Mouse (Mus musculus) C2C12 (cell line): Measurements from ENCODE around the gene Hck.

ENCODE experiments used
- CTCF ChIP-seq: IDR thresholded peaks from one replicate; pipeline ENCODE4 v1.5.1; 2011; ENCODE audit not compliant: control insufficient read depth, insufficient read depth, insufficient read length
- USF1 ChIP-seq: IDR thresholded peaks from one replicate; pipeline ENCODE4 v1.6.1; 2011; ENCODE audit warnings: low read depth, mild to moderate bottlenecking, control low read depth, moderate library complexity

DNA sequence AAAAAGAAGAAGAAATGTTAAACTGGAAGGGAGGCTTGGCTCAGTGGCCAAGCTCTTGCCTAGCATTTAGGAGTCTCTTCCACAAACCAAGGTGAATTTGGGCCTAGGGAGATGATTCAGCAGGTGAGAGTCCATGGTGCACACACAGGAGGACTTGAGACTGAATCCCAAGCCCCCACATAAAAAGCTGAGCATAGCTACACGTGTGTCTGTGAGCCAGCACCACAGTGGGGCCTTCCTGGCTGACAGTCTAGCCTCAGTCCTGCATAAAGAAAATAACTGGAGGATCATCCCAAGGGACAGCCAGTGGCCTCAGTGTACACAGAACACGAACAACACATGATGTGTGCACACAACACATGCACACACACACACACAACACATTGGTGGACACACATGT, 19.0 kb upstream of the Hck start:
- TF ChIP-seq CTCF (no peak), USF1 (no peak)
